Mouse (Mus musculus) telencephalon, adult 2 months (tissue): Measurements from ENCODE around the gene Gm20532.

Experiments
- DNase-seq: peaks from one replicate; pipeline ENCODE4 v3.0.0-alpha.2; 2011; ENCODE audit warnings: low read depth, low spot score

Gm20532 gene

GRCm38 (mm10) chr2:26586294-26587043, at the start of gene Gm20532:
Gene Gm20532, plus strand, starts transcription at chr2:26586639.
- DNase-seq, result no peak

GRCm38 (mm10) chr2:26539516-26539915, 46.9 kb upstream of the Gm20532 start:
- no peak for DNase-seq

GRCm38 (mm10) chr2:26540721-26541120, 45.7 kb upstream of the Gm20532 start:
- DNase-seq, result no peak

- DNase-seq, result no peak
These were observed 45.1 kb upstream of the Gm20532 start for GRCm38 (mm10) chr2:26541258-26541910.

- no peak for DNase-seq
These were observed 43.3 kb upstream of the Gm20532 start for GRCm38 (mm10) chr2:26543155-26543554.

GRCm38 (mm10) chr2:26543768-26544167, 42.7 kb upstream of the Gm20532 start:
- DNase-seq, result no peak

- DNase-seq, result no peak
These were observed 42.2 kb upstream of the Gm20532 start for GRCm38 (mm10) chr2:26544265-26544664.

- no peak for DNase-seq
These were observed 39.0 kb upstream of the Gm20532 start for GRCm38 (mm10) chr2:26547481-26547880.

- no peak for DNase-seq
These were observed 36.6 kb upstream of the Gm20532 start for GRCm38 (mm10) chr2:26549801-26550200.

- DNase-seq, result no peak
These were observed 36.2 kb upstream of the Gm20532 start for GRCm38 (mm10) chr2:26550205-26550604.

- no peak for DNase-seq
These were observed 35.7 kb upstream of the Gm20532 start for GRCm38 (mm10) chr2:26550777-26551176.

- DNase-seq, result no peak
These were observed 35.0 kb upstream of the Gm20532 start for GRCm38 (mm10) chr2:26551446-26551845.

- DNase-seq, result no peak
These were observed 34.4 kb upstream of the Gm20532 start for GRCm38 (mm10) chr2:26552066-26552465.

- DNase-seq, result no peak
These were observed 32.5 kb upstream of the Gm20532 start for GRCm38 (mm10) chr2:26553904-26554303.

GRCm38 (mm10) chr2:26555076-26555475, 31.4 kb upstream of the Gm20532 start:
- peak; percentile 42 for DNase-seq

- no peak for DNase-seq
These were observed 29.9 kb upstream of the Gm20532 start for GRCm38 (mm10) chr2:26556535-26556993.

- no peak for DNase-seq
These were observed 25.9 kb upstream of the Gm20532 start for GRCm38 (mm10) chr2:26560506-26560905.

- no peak for DNase-seq
These were observed 25.0 kb upstream of the Gm20532 start for GRCm38 (mm10) chr2:26561351-26562016.

GRCm38 (mm10) chr2:26566221-26566620, 20.2 kb upstream of the Gm20532 start:
- no peak for DNase-seq

- DNase-seq, result no peak
These were observed 16.4 kb upstream of the Gm20532 start for GRCm38 (mm10) chr2:26570034-26570433.

GRCm38 (mm10) chr2:26571400-26571799, 15.0 kb upstream of the Gm20532 start:
- DNase-seq, result no peak

- DNase-seq, result no peak
These were observed 14.6 kb upstream of the Gm20532 start for GRCm38 (mm10) chr2:26571826-26572225.
